Mouse (Mus musculus) spleen, postnatal 36 days (tissue): ENCODE measurements around the gene Akr1a1.

Experiments
- DNase-seq, 2 experiments: peaks; one replicate each; pipeline ENCODE4 v3.0.0; 2022; ENCODE audit warnings: low spot score in 2 of 2, mixed read lengths in 1 of 2

Akr1a1 gene

DNA sequence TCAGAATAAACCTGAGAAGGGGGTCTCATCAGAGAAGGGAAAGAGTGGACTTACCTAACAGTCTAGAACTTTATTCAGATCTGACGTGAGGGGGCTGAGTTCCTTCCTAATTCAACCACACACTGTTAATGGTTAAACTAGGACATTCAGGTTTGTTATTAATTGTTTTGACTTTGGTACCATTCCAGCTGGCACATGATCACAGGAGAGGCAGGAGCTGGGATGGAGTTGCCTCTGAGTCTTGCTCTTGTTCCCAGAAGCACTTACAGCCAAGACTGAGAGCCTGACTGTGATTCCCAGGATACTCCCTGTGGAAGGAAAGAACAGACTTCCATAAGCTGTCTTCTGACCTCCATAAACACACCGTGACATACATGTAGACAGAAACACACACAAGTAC lies 8.0 kb upstream of the Akr1a1 start:
- DNase-seq = no peak

DNA sequence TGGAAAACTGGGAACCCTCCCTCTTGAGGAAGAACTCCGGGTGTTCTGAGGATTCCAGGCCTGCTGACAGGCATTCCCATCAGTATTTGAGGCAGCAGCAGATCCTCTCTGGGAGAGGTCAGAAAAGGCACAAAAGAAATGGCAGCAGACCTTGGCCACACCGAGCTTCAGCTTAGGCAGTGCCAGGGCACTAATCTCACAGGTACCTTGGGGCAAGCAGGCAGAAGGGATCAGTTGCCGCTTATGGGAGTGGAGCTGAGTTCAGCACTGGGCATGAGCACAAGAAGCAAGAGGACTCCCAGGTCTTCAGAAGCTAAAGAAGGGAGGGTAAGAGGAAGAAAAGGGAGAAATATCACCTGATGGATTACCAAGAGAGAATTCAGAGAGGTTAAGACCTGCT lies 6.5 kb upstream of the Akr1a1 start:
- no peak for DNase-seq

DNA sequence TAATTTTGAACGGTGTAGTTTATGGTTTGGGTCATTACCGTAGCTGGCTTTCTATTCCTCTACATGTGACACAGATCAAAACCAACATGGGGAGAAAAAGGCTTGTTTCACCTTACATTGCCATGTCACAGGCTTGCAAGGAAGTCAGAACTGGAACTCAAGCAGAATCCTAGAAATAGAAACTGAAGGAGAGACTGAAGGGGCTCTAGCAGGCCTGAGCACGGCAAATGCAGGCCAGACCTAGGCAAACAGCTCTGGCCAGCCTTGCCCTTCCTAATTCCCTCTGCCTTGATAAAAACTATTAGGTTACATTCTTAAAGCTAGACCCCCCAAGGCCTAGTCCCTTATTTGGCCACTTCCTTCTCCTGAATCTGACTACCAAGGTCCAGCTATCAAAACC lies 4.2 kb upstream of the Akr1a1 start:
- DNase-seq = no peak

DNA sequence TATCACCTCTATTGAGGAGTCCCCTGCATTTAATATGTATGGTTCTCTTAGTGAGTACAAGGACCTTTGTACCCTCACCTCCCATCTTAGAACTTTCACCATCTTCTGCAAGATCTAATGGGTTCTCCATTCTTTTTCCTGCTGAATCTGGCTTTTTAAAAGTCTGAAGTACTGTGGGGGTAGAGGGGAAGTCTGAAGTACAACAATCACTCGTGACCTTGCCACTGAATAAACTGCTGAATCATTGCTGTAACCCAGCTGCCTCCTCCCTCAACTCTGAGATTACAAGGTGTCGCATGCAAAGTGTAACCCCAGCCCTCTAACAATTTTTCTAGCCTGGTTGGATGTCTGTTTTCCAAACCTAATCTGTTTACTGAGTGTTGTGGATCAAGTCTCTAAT lies 3.6 kb upstream of the Akr1a1 start:
- DNase-seq = no peak

DNA sequence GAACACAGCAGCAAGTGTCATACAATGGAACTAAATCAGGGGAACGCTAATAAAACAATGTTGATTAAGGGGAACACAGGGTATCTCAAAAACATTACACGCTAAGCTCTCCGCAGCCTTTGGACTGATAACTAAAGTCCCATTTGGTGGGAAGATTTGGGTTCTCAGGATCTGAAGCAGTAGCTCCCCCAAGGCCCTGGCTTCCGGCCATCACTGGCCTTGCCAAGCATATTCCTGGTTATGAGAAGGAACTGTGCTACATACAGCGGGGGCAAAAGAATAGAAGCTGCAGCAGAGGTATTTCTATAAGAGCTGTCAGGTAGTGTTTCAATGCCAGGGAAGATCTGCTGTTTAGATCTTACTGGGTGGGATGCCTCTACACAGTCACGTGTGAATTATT lies 1.7 kb upstream of the Akr1a1 start:
- no peak for DNase-seq

DNA sequence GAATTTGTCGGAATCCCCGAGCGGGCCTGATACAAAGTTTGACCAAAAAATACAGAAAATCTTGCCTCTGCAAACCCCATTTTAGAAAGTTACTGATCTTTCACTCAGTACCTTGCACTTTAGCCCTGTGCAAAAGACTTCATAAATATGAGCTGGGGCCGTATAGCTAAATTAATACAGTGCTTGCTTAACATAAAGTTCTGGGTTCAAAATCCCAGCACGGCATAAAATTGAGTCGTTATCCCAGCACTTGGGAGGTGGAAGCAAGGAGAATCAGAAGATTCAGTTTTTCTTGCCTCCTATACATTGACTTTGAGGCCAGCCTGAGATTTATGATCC lies 286 bp upstream of the Akr1a1 start:
- no peak for DNase-seq

DNA sequence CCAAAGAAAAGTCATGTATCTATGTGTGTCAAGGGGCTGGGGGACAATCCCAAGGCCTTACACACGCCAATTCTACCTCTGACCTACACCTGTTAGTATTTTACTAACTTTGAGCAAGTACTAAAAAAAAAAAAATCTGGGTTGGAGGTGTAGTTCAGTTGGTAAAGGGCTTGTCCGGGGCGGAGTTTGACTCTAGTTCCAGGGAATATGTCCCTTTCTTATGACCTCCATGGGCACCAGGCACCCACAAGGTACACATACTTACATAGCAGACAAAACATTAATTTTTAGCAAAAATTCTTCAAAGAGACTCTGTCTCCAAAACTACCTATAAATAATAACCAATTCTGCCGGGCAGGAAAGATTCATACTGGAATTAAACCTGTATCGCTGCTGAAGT lies 1.1 kb downstream of the Akr1a1 start:
- DNase-seq = no peak

DNA sequence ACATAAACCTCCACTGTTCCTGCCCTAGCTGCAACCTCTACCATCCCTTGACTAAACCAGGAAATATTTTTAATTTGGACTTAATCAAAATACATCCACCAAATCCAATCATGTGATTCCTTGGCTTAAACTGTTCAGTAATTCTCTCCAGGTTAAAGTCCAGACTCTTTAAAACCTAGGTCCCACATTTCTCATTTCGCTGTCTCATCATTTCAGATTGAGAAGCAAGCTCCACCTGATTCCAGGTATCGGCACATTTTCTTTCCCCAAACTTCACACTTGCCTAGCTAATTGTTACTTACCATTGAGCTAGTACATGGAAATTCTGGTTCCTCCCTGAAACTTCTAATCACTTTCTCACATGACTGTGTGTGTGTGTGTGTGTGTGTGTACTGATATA lies 2.1 kb downstream of the Akr1a1 start:
- DNase-seq = no peak

DNA sequence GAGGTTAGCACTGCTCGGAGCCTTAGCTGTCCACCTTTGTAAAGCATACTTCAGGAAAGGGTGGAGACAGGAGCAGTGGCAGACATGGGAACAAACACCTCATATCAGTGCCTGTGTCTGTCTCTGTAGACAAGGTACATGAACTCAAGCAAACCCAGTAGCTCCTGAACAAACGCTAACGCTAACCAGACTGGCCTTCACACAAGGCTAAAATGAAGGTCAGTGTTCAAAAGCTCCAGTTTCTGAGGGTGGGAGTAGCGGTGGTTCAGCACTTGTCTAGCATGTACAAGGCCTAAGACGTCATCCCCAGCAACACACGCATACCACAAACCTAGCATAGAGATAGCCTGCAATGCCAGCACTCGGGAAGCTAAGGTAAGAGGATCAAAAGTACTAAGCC lies 5.9 kb downstream of the Akr1a1 start:
- no peak for DNase-seq

DNA sequence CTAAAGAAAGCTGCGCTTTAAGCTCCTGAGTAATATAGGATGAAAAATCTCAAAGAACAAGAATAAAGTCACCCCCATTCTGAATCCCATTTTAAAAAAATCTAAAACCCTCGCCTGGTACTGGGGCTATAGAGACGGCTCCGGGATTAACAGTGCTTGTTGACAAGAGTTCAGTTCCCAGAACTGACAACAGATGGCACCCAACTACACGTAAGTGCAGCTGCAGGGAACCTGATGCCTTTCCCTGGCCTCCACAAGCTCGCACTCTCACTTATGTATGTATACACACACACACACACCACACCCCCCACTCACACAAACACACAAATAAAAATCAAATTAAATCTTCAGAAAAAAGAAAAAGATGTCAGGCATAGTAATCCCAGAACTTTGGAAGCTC lies 7.2 kb downstream of the Akr1a1 start:
- no peak for DNase-seq

DNA sequence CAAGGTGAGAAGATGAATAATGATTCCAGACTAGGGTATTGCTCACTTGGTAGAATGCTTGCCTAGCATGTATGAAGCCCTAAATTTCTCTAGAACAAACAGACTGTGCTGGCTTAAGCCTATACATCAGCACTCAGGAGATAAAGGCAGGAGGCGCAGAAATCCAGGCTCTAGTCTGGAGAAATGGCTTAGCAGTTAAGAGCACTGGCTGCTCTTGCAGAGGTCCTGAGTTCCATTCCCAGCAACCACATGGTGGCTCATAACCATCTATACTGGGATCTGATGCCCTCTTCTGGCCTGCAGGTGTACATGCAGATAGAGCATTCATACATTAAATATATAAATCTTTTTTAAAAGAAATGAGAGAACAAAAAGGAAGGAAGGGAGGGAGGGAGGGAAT lies 9.4 kb downstream of the Akr1a1 start:
- no peak for DNase-seq

DNA sequence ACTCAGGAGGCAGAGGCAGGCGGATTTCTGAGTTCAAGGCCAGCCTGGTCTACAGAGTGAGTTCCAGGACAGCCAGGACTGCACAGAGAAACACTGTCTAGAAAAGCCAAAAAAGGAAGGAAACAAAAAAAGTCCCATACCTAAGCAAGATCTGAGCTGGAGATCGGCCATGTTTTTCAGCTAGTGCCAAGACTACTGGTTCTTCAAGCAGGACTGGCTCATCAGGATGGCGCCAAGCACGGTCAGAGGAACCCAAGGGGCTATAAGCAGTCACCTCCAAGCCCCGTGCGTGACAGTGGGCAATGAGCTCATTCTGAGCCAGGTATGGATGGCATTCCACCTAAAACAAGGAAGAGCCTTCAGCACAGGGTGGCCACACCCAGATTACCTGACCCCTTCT lies 12.7 kb downstream of the Akr1a1 start:
- DNase-seq = no peak

DNA sequence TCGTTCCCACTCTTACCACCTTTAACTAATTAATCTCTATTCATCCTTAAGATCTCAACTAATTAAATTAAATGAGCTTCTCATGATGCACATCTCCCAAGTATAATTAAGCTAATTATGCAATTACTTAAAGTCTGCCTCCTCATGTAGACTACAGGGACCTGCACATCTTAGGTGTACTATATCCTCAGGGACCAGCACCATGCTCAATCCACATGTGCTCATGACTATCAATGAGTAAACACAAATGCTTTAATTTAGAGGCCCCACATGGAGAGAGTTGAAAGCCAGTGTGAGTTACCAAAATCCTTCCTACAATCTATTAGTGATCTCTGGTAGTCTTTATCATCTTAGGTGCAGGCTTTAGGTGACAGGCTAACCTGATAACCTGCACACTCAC lies 16.3 kb downstream of the Akr1a1 start:
- no peak for DNase-seq

DNA sequence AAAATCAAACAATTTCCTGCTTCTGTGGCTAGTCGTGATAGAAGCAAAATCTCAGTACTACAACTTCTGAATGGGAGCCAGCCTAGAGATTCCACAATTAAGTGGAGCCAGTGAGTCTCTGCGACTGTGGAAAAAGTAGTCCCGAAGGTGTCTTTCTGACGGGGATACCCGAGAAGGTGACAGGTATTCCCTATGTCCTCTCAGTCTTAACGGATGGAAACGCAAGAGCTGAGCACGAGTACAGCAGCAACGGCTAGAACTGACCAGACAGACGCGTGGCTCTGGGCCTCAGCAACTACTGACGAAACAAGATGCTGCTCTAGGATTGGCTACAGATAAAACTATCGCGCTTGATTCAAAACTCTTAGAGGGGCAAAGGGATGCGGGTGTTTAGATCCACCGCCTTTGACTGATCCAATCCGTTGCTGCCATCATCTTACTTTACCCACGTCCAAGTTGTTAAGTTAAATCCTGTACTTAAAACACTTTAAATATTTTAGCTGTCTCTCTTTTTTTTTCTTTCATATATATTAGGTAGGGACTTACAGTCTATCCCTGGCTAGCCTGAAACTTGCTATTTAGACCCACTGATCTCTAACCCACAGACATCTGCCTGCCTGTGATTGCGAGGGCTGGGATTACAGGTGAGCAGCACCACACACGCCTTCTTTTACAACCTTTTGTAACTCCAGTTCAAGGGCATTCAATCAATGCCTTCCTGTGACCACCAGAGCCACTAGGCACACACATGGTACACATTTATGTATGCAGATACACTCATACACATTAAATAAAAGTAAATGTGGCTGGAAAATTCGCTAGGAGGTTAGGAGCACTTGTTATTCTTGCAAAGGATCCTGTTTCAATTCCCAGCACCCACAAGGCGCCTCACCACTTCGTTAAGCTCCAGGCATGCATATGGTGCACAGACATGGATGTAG lies 23.5 kb downstream of the Akr1a1 start, which contains the start of gene Nasp:
Gene Nasp, minus strand, starts transcription at position 220 of the 941 bp plus-strand sequence.
- DNase-seq = peak; percentile 80 to 83

DNA sequence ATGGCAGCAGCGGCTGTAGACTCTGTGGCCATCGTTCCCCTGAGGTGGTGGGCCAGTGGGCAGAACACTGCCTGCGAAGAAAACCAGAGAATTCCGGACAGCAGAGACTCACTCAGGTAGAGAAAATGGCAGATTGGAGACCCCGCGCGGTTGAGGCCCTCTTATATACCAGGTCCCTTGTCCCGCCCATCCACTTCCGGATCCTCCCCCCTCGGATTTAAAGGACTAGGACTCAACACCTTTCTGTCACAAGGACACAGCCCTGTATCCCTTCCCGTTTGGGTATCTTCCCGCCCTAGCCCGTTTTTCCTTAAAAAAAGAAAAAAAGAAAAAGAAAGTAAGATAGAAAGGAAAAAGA lies 24.1 kb downstream of the Akr1a1 start:
- DNase-seq = peak; percentile 87 to 91

DNA sequence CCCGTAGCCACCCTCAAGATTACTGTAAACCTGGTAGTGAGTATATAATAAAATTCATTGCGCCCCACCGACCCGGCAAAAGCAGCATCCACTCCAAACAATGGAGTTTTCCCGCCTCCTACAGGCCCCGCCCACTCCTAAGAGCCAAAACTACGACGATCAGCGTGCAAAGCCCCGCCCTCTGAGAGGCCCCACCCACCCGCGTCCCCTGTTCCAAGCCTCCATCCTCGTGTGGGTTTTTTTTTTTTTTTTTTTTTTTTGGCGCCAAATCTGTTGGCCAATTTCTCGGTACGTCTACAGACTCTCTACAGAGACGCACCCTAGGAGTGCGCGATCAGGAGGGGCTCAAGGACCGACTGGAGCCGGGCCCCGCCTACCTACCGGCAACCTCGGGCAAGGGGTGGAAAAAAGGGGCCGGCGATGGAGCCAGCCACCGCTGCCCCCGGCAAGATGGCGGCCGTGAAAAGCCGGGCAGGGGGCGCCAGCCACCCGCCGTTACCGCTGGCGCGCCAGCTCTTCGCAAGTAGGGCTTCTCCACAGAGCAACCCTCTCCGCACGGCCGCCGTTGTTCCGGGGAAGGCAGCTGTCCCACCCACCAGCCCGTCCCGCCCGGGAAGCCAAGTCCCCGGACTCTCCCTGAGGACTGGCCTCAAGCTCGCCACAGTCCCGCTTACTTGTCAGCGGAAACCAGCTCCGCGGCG lies 24.7 kb downstream of the Akr1a1 start:
- DNase-seq = peak; percentile 65 to 76

DNA sequence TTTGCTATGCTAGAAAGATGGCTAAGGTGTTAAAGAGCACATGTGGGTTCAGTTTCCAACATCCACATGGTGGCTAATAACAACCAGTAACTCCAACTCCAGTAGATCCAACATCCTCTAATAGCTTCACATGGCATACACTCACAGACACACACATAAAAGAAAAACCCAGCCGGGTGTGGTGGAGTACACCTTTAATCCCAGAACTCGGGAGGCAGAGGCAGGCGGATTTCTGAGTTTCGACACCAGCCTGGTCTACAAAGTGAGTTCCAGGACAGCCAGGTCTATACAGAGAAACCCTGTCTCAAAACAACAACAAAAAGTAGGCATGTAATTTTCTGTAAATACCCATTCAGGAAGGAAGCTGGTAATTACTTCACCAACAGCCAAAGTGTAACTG lies 26.6 kb downstream of the Akr1a1 start:
- no peak for DNase-seq

DNA sequence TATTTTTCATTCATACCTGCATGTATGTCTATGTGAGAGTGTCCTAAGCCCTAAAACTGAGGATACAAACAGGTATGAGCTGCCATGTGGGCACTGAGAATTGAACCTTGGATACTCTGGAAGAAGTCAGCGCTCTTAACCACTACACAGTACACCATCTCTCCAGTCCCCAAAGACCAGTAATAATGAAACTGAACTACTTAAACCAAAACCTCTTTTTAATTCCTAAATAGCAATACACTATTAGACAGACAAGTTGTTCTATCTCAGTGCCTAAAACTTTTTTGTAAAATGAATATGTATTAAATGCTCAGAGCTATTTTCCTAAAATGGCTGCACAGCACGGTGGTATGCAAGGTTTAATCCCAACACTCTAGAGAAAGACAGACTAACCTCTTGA lies 36.2 kb downstream of the Akr1a1 start:
- DNase-seq = no peak

DNA sequence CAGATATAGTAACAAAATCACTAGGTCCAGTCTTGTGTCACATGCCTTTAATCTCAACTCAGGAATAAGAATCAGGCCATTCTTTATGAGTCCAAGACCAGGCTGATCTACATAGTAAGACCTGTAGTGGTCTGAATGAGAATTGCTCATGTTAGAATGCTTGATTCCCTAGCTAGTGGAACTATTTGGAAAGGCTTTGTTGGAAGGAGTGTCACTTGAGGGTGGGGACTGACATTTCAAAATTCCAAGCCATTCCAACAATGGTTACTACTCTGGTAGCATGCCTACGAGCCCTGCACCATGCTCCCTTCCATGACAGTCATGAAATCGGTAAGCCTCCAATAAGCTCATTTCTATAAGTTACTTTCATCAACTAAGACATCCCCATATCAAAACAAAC lies 38.9 kb downstream of the Akr1a1 start:
- DNase-seq = no peak

DNA sequence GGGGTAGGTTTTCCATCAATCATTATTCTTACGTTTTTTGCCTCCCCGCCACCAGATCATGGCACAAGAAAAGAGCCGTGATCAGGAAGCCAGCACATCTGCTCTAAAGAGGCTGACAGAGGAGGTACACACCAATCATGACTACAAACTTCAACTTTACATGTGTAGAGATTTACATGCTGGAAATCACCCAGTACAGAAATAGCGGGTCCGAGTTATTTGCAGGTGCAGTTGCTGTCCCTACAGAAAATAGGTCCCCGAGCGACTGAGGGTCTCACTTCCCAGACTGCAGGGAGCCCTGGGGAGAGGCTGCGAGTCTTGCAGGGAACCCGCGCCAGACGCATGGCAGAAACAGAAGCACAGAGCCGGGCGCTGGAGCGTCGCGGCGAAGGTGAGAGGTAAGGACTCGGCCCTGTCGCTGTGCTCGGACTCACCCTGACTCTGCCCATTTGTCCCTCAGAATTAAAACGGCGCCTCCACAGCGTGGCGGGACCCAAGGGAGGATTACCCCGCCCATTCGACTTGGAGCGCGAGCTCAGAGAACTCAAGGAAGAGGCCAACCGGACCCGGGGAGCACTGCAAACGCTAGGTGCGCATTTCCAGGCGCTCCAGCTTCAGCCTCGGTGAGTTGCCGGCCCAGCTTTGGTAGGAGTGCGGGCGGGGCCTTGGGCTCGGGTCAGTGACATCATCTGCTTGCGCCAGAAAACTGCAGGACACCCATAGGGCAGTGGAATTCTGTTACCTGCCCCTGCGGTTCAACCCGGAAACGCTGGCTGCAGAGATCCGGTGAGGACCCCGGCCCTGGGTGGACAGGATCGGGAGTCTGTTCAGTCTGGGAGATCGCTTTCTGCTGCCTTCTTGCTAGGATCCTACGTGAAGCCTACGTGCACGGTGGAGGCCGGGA lies 54.2 kb downstream of the Akr1a1 start:
- peak; percentile 86 to 87 for DNase-seq

DNA sequence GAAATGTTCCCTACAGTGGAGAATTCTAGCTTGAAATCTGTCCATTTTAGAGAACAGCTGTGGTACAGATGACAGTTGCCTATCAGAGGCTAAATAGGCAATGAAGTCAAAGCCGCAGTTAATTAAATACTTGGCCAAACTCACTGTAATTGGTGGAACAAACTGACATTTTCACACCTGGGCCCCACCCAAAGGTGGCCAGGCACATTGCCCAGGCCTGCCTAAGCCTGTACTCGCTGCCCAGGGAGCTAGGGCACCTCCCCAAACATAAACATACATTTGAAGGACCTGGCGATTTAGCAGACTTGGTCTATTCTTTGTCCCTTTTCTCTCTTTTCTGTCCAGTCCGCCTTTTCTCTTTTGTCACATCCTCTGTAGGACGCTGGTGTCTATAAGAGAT lies 55.1 kb downstream of the Akr1a1 start, which contains the start of gene Ccdc17:
Gene Ccdc17, plus strand, starts transcription at position 276 of the 400 bp plus-strand sequence.
- no peak for DNase-seq

DNA sequence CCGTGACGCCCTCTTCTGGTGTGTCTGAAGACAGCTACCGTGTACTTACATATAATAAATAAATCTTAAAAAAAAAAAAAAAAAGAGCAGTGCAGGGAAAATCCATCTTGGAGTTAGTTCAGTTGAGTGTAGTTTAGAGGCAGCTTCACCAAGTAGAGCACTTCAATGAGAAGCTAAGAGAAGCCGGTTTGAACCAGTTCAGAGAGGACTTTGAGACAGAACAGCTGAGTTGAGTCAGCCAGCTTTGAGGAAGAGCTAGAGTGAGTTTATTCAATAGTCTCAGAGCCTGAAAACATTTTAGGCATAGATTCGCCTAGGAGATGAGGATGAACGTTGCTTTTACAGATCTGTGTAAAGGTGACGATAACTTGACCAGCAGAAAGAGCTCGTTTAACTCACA lies 55.7 kb downstream of the Akr1a1 start:
- no peak for DNase-seq
